Mouse (Mus musculus) liver, adult 2 months (tissue): Measurements from ENCODE around the gene Dclk1.

ENCODE experiments used
- CTCF ChIP-seq: fragments of 200-500 bp; IDR thresholded peaks from 2 replicates; pipeline ENCODE4 v1.5.1; 2011; ENCODE audit warnings: low read depth, low read length, control low read depth
- POLR2A ChIP-seq: fragments of 200-500 bp; IDR thresholded peaks from 2 replicates; pipeline ENCODE4 v1.6.1; 2011; ENCODE audit warnings: low read length, control low read depth; ENCODE audit not compliant: insufficient read depth; ENCODE audit errors: extremely low read depth

- no peak for TF ChIP-seq POLR2A
- no peak for TF ChIP-seq CTCF
Observed at GRCm38 (mm10) chr3:55315827-55316226, 73.7 kb downstream of the Dclk1 start.
